Mouse (Mus musculus): ENCODE results near the gene Atxn7.

DNA sequence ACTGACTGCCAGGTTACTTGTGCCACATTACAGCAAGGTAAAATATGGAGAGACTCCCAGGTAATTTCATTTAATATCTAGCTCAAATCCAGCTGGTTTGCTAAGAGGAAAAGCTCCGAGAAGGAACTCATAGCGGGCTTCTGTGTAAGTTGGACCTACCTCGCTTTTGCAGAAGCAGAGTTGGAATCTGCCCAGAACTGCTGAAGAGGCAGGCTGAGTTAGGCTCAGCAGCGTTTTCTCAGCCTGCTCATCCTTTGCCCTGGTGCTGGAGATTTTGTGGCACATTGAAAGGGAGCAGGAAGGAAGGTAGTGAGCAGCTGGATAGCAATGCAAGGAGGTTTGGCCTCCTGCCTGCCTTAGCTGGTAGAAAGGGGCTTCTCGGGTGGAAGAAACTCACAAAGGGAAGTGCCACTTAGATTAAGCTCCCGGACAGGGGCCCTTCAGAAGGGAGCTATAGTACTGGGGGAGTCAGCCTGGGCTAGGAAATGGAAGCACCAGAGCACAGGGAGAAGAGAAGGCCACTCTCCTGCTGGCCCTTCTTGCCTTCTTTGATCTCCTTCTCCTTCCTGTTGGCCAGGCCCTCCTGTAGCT is 10.5 kb downstream of the Atxn7 start:
- TF ChIP-seq CTCF (conservative IDR thresholded peaks at IDR 0.05; ENCODE audit: insufficient read depth, insufficient read length, low read depth, low read length): no peak
- no peak for TF ChIP-seq POLR2A (IDR thresholded peaks at IDR 0.05; ENCODE audit: low read depth, low read length)
